Mouse (Mus musculus) kidney, adult 8-10 months (tissue): ENCODE measurements around the gene Il34.

Experiments used
- DNase-seq, 2 experiments: peaks; one replicate each; pipeline ENCODE4 v3.0.0; 2022

Gene Il34

DNA sequence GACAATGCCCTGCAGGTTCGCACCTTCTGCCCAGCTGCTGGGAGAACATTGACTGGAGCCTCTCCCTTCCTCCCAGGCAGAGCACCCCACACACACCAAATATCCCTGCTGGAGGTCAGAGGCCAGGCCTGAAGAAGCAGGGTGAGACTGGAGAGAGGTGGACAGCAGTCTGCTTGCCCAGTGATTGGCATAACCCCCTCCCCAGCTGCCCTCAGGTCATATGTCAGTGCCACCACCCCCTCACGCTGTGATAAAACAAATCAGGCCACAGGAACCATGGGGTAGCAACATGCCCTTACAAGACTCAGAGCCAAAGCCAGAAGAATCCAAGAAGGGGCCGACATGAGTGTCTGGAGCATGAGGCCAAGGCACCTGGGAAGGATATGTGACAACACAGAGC is 101.6 kb downstream of the Il34 start:
- DNase-seq, result no peak

DNA sequence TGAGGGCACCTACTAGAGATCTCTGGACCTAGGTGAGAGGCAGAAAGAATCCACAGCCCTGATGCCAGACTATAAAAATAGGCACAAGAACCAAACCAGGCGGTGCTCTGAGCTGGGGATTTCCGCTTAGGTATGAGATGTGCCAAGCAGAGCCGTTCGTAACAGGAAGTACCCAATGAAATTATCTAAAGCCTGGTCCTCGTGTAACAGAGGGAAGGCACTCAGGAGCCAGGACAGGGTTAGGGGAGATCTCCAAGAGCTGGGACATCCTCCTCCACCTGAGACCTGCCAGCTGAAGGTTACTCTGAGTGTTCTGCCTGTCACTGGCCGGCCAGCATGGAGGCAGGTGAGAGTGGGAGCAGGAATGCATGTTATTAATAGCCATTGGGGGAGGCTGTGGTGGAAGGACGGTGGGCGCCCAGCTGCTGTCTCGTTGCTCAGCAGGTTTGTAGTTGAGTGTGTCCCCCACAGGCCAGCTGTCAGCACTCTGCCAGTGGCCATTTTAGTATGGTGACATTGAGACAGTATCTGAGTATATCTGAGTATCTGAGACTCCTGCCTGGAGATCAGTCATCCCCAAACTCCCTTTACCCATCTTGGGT is 102.2 kb downstream of the Il34 start:
- DNase-seq, result no peak

DNA sequence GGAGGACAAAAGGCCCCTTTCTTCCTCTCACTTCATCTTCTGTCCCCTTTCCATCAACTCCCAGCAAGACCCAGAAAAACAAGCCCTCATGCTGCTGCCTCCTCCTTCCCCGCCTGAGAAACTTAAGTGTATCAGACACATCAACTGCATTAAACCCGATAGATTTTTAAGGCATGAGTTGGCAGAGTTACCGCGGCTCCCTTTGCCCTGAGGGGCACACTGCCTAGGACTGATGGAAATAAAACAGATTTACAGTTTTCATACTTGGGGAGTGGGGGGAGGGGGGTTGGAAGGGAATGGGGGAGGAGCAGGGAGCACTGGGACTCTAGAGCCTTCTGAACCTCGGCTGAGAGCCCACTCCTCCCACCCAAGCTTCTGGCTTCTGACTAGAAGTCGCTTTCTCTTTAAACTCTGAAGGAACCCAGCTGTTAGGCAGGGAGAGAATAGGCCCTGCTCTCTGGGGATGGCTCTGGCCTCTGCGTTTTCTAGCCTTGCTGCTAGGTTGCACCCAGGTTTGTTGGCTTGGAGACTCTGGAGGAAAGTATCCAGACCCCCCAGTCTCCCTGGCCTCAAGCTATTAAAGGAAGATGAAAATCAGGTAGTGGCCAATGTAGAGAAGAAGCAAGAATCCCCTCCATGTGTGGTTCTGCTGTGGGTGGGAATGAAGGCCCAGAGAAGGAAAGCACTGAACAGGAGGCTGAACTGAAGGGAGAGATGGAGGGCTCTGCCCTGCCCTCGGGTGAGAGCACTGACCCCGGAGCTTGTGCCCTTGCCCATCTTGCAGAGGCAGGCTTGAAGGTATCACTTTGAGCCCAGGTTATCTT is 102.9 kb downstream of the Il34 start:
- DNase-seq, result no peak

DNA sequence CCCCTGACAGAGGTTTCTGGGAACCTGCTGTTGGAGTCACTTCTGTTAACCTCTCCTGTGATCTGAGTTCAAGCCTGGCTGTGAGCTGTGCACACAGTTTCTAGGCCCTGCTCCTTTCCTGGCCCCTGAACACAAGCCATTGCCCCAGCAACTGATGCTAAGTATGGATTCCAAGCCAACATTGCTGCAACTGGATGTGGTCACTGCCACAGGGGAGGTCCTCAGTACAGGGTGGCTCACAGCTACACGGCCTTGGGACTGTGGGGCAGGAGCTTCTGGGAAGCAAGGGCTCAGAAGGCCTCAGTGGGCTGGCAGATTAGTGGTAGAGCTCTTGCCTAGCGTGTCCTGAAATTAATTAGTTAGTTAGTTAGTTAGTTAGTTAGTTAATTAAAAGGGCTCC is 105.2 kb downstream of the Il34 start:
- DNase-seq, result no peak

DNA sequence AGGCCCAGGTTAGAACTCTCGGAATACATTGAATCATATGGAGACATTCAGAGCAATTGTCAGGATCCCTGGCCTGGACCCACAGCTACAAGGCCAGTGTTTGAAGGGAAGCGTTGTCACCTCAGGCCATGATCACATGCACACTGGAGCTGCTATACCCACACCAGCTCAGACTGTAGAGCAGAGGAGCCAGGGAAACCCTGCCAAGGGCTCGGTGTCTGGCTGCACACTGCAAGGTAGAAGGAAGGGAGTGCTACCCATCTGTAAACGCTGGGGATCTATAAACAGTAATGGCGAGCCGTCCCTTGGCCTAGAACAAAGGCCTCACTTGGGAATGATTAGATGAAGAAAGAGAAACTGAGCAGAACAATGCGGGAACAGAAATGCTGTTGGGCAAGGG is 106.2 kb downstream of the Il34 start:
- no peak for DNase-seq

DNA sequence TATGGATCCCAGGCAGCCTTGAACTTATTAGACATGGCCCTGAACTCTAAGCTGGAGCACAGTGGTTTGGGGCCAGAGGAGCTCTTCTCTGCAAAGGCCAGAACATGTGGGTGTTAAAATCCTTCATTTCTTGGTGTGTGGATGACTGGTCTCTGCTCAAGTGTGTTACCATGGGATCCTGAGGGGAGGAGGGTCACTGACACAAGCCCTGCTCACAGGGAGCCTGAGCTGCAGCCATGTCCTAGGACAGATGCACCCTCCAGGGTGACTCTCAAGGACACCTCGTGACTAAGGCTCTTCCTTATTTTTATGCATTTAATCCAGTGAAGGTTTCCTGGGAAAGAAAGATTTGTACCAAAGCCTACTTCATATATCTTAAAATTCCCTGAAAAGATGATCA is 107.6 kb downstream of the Il34 start:
- DNase-seq, result no peak

DNA sequence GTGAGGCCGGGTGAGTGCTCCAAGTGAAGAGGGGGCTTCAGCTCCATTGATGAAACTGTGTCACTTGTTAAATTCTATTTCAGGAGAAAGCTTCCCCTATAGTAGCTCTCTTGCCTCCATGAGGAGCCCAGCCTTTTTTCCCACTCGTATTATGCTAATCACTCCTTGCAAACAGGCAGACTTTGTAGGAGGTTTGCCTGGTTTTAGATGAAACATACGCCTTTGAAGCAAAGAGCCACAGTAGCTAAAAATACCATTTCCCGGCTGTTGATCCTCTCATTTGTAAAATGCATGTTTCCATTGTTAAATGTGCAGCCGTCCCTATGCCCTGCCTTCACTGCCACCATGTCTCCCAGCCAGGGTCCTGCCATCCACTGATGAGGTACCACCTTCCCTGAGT is 108.2 kb downstream of the Il34 start:
- no peak for DNase-seq

DNA sequence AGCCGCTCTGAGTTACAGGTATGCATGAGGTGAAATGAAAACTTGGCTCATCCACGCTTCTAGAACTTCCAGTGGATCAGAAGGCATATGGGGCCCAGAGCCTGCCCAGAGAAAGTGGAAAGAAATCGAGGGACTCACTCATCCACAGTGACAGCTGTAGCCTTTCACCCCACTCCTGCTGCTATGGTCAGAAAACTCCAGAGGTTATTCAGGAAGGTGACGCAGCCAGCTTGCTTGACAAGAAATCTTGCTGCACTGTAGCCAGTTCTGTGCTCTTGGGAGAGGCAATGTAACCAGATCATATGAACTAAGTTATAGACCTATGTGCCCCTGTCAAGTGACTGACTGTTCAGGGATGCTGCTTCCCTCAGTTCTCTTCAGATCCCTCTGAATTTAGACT is 109.7 kb downstream of the Il34 start:
- DNase-seq, result no peak

DNA sequence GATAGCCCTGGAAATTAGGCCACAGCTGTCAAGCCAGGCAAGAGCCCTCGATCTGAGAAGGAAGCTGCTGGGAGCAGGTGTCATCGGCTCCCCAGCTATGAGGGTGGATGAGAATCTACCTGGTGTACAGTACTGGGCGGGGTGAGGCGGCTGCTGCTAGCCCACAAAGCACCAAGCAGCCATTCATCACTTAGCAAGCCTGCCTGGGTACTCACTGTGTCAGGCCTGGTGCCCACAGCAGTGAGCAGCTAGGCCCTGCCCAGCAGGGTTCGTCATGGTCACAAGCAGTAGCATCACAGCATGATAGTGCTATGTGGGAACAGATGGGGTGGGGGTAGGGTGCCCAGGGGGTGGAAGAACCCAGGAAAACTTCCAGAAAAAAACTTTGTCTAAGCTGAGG is 110.3 kb downstream of the Il34 start:
- DNase-seq, result no peak

DNA sequence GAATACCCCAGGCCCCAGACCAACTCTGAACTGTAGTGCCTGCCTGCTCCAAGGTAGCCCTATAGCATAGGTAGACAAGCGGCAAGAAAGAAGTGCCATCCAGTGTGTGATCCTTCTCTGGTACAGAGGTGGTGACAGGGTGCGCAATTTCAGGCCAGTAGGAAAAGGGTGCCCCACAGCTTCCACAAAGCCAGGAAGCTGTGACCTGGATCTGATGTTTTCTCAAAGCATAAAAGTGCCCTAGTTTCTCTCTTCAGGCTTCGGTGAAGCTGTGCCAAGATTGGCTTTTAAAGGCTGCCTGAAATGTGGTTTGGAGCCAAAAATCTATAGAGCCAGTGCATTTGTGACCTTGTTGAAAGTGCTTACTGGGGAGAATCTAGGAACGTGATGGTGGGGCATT is 110.9 kb downstream of the Il34 start:
- DNase-seq, result no peak

DNA sequence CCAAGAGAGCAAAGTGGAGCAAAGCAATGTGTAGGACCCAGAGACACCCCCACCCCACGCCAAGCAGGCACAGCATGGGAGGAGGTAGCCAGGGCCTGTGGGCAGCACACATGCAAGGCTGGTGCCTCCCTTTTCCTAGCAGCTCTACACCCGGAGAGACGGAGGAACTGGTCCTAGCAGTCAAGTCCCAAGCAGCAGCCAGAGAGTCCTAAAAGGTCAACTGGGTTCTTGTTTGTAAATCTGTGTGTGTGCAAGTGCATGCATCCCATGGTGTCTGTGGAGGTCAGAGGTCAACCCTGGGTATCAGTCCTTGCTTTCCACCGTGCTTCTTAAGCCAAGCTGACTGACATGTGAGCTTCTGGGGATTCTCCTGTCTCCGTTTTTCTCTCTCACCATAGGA is 111.5 kb downstream of the Il34 start:
- no peak for DNase-seq
